Mouse (Mus musculus) stomach, embryonic 16.5 days (tissue): ENCODE measurements around the gene Sept11. TPM values are rescaled to one million over a fixed set of nuclear protein-coding genes. Genes with fewer than 3 reads are reported as not detected.

Experiments
- ATAC-seq: fragments of 200-750 bp; cut with Nextera tagmentation; 2 replicates; pipeline ENCODE4 v1.8.0; 2017; ENCODE audit warnings: moderate number of reproducible peaks, moderate TSS enrichment; ENCODE audit not compliant: insufficient read depth, low FRiP score
- H3K27ac ChIP-seq: fragments of 300-500 bp; sonication (generic); 2 replicates; pipeline ENCODE4 v1.5.1; 2014; ENCODE audit warnings: low read length
- H3K27me3 ChIP-seq: fragments of 300-500 bp; sonication (generic); 2 replicates; pipeline ENCODE4 v1.6.1; 2014; ENCODE audit warnings: low read length, control low read depth, mixed read lengths; ENCODE audit not compliant: control insufficient read depth, insufficient read depth
- H3K36me3 ChIP-seq: fragments of 300-500 bp; sonication (generic); 2 replicates; pipeline ENCODE4 v1.6.1; 2014; ENCODE audit warnings: low read length; ENCODE audit not compliant: control insufficient read depth, insufficient read depth
- H3K4me1 ChIP-seq: fragments of 300-500 bp; sonication (generic); 2 replicates; pipeline ENCODE4 v1.6.1; 2014; ENCODE audit warnings: low read length, control low read depth, mixed read lengths; ENCODE audit not compliant: control insufficient read depth, insufficient read depth
- H3K4me2 ChIP-seq: fragments of 300-500 bp; sonication (generic); 2 replicates; pipeline ENCODE4 v1.6.1; 2014; ENCODE audit warnings: low read depth, low read length, mixed read lengths
- H3K4me3 ChIP-seq: fragments of 300-500 bp; sonication (generic); replicated peaks from 2 replicates; pipeline ENCODE4 v1.5.1; 2014; ENCODE audit warnings: mild to moderate bottlenecking, low read length
- H3K9ac ChIP-seq: fragments of 300-500 bp; sonication (generic); 2 replicates; pipeline ENCODE4 v1.6.1; 2014; ENCODE audit warnings: low read length
- H3K9me3 ChIP-seq: fragments of 300-500 bp; sonication (generic); replicated peaks from 2 replicates; pipeline ENCODE4 v1.6.1; 2016; ENCODE audit warnings: low read length, control low read depth; ENCODE audit not compliant: control insufficient read depth
- WGBS: fragments of 180-500 bp; shearing (Covaris S2); extraction: QIAGEN DNeasy Blood & Tissue Kit; methylation state at CpG from one replicate; pipeline ENCODE4 v1.1.7; 2014; 5-methylcytosine and 5-hydroxymethylcytosine counted together
- polyA plus RNA-seq: library from polyadenylated mRNA; unstranded; fragments of >200 nt; fragmentation: Nextera tagmentation; extraction: Ambion mirVana; gene quantifications from 2 replicates; pipeline ENCODE4 v1.2.1, GENCODE M21; 2015

Gene Sept11
- polyA plus RNA-seq, 1 experiment from 2014 or later = 146 TPM

DNA sequence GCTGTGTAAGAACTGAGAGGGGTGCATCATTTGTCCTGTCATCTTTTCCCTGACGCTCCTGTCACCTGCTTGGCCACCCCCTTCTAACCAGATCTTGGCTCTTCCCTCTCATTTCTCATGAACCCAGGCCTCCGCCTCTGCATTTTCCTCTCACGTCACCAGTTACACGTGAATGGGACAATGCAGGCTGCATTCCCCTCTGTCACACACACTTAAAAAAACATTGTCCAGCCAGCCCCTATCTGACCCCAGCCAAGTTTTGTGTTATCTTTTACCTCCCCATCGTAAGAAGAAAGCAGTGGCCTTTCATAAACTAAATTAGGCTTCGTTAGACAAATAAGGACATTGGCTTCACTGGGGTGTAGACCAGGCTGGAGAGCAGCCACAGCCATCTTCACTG, 79.3 kb downstream of the Sept11 start:
- Histone ChIP-seq H3K9ac (no peak overlapping the region), H3K27ac (no peak overlapping the region), H3K4me2 (no peak overlapping the region), H3K27me3 (no peaks in the 10 kb centered on the region), H3K9me3 (no peaks in the 10 kb centered on the region), H3K36me3 (0 out of 2 replicates have a peak, but pooled peaks cover 11% of the 10 kb centered on the region), H3K4me3 (no peak overlapping the region), H3K4me1 (no peaks in the 10 kb centered on the region)
- WGBS = 86% methylated on average over 6 of the region's 6 CpGs
- ATAC-seq = no peak

DNA sequence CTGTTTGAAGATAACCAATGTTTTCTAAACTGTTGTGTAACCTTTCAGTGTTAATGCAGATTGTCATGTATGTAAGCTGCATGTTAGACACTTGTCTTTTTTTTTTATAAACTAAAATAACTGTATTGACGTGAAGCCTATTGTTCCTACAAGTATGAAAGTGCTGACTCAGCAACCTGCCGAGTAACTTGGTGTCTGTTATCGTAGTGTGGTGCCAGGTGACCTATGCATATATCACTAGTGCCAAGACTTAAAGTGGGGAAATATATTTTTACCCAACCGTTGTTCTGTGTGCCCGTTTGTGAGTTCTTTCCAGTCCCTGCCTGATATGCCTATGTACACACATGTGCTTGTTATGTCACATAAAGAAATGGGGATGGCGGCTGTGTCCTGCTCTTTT, 81.4 kb downstream of the Sept11 start:
- Histone ChIP-seq H3K27me3 (no peaks in the 10 kb centered on the region), H3K27ac (no peak overlapping the region), H3K9ac (no peak overlapping the region), H3K9me3 (no peaks in the 10 kb centered on the region), H3K4me3 (no peak overlapping the region), H3K4me2 (no peak overlapping the region), H3K36me3 (0 out of 2 replicates have a peak, but pooled peaks cover 9% of the 10 kb centered on the region), H3K4me1 (no peaks in the 10 kb centered on the region)
- WGBS = 79% methylated on average over 6 of the region's 6 CpGs
- ATAC-seq = no peak

DNA sequence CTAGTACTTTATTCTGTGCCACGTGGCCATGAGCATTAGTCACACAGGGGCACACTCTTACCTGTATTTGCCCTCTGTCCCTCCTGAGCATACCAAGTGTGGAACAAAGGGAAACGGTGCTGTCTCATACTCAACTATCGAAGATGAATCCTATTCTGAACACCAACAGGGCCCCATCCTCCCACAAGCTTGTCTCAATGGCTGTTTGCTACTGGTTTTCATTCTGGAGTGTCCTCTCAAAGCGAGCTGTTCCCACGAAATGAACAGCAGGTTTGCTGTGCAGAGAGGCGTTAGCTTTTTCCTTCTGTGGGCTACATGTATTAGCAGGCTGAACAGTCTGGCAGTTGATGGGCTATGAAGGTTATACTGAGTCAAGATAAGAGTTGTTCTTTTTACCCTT, 85.4 kb downstream of the Sept11 start:
- H3K36me3 ChIP-seq = peaks cover 5% of the 10 kb centered on the region; the same call in 1 of the 2 replicates
- no peak for ATAC-seq
- H3K9ac ChIP-seq = no peak overlapping the region
- 80% methylated on average over 6 of the region's 6 CpGs for WGBS
- H3K9me3 ChIP-seq = no peaks in the 10 kb centered on the region
- no peak overlapping the region for H3K4me2 ChIP-seq
- no peak overlapping the region for H3K4me3 ChIP-seq
- no peaks in the 10 kb centered on the region for H3K27me3 ChIP-seq
- no peaks in the 10 kb centered on the region for H3K4me1 ChIP-seq
- no peak overlapping the region for H3K27ac ChIP-seq

DNA sequence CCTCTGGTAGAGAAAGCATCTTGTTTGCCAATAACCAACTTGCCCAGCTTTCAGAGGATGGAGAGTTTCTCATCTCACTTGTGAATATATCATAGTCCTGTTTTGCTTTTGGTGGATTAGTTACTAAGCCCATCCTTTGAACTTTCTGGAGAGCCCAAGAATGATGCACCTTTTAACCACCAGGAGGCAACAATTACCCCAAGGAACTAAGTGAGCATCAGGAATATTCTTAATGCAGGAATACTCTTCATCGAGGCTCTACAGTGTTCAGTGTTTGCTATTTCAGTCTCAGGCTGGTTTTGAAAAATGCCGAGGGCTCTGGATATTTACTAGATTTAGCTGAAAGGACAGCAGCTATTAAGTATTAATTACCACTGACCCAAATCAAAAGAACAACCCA, 87.0 kb downstream of the Sept11 start:
- WGBS = 65% methylated on average over 2 of the region's 2 CpGs
- no peaks in the 10 kb centered on the region for H3K27me3 ChIP-seq
- no peak for ATAC-seq

DNA sequence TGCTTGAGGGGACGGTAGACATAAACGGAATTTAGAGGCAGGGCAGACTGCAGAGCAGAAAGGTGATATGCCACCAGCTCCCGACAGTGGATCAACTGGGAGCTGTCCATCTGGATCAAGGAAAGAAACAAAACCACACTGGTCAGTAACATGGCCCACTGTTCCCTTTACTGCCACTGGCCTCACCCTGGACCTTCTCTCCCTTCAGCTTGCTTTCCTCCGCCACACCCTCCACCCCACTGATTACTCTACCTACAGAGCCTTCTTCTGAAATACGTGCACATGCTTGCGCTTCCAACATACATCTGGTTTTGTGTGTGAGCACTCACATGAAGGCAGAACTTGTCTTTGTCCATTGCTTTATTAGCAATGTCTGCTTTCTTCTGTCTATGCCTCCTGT, 90.1 kb downstream of the Sept11 start:
- Histone ChIP-seq H3K36me3 (peaks cover 13% of the 10 kb centered on the region; the same call in 1 of the 2 replicates), H3K27ac (no peak overlapping the region), H3K4me2 (no peak overlapping the region), H3K9me3 (no peaks in the 10 kb centered on the region), H3K4me3 (no peak overlapping the region), H3K4me1 (no peaks in the 10 kb centered on the region), H3K9ac (no peak overlapping the region), H3K27me3 (no peaks in the 10 kb centered on the region)
- 78% methylated on average over 6 of the region's 6 CpGs for WGBS
- ATAC-seq = no peak

More for the DNA sequence above, 87.0 kb downstream of the Sept11 start:
- Histone ChIP-seq H3K9ac (no peak overlapping the region), H3K4me3 (no peak overlapping the region), H3K36me3 (peaks cover 8% of the 10 kb centered on the region; the same call in 1 of the 2 replicates), H3K4me2 (no peak overlapping the region), H3K4me1 (no peaks in the 10 kb centered on the region), H3K9me3 (no peaks in the 10 kb centered on the region), H3K27ac (no peak overlapping the region)

DNA sequence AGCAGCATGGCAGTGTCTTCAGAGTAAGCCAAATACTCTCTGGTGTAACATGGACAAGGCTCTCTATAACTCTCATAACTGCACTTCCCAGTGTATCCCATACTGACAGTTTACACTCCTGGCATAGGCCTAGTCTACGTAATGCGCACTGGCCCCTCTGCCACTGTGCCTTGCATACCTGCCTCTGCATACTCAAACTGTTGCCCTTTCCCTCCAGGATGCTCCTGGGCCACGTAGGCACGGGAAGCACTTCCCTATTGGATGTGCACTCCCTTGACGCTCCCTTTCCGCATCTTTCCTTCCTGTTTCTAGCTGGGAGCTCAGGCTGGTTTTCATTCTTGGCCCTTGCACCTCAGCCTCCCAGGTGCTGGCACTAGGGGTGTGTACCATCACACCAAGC, 91.3 kb downstream of the Sept11 start:
- Histone ChIP-seq H3K9ac (no peak overlapping the region), H3K4me2 (no peak overlapping the region), H3K9me3 (no peaks in the 10 kb centered on the region), H3K27ac (no peak overlapping the region), H3K4me3 (no peak overlapping the region), H3K27me3 (no peaks in the 10 kb centered on the region), H3K4me1 (no peaks in the 10 kb centered on the region), H3K36me3 (peaks cover 13% of the 10 kb centered on the region; the same call in 1 of the 2 replicates)
- 88% methylated on average over 6 of the region's 6 CpGs for WGBS
- ATAC-seq = no peak

DNA sequence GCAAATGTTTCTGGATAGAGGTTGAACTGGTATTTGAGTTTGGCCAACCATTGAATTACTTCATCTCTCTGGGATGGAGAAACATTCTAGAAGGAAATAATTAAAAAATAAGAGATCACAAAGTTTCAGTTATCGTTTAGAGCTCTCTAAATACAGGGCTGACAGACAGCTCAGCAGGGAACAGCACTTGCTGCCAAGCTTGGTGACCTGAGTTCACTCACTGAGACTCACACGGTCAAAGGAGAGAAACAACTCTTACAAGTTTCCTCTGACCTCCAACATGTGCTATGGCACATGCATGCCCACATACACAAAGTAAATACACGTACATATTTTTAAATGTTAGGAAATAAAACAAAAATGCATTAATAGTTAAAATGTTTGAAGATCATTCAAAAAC, 96.4 kb downstream of the Sept11 start:
- Histone ChIP-seq H3K27ac (no peak overlapping the region), H3K4me3 (no peak overlapping the region), H3K4me1 (no peaks in the 10 kb centered on the region), H3K27me3 (no peaks in the 10 kb centered on the region), H3K9ac (no peak overlapping the region), H3K36me3 (peaks cover 10% of the 10 kb centered on the region; the same call in 1 of the 2 replicates), H3K9me3 (no peaks in the 10 kb centered on the region), H3K4me2 (no peak overlapping the region)
- no peak for ATAC-seq
- WGBS = 77% methylated on average over 3 of the region's 3 CpGs

DNA sequence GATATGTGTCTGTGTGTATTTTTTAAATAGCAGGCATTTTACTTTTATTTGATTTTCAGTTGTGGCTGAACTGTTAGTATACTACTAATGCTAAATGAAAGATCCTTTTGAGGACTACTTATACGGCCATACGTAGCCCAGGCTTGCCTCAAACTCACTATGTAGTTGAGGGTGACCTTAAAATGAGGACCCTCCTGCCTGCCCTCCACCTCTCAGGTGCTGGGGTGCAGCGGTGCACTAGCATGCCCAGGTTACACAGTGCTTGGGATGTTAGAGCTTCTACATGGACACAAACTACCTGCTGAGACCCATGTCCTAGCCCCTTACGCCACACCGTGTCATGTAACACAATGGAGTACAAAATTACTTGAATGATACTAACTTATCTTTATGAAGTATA, 97.2 kb downstream of the Sept11 start:
- Histone ChIP-seq H3K9me3 (no peaks in the 10 kb centered on the region), H3K27ac (no peak overlapping the region), H3K4me1 (no peaks in the 10 kb centered on the region), H3K36me3 (peaks cover 7% of the 10 kb centered on the region; the same call in 1 of the 2 replicates), H3K9ac (no peak overlapping the region), H3K27me3 (no peaks in the 10 kb centered on the region), H3K4me3 (no peak overlapping the region), H3K4me2 (no peak overlapping the region)
- ATAC-seq = no peak
- 97% methylated on average over 5 of the region's 5 CpGs for WGBS

DNA sequence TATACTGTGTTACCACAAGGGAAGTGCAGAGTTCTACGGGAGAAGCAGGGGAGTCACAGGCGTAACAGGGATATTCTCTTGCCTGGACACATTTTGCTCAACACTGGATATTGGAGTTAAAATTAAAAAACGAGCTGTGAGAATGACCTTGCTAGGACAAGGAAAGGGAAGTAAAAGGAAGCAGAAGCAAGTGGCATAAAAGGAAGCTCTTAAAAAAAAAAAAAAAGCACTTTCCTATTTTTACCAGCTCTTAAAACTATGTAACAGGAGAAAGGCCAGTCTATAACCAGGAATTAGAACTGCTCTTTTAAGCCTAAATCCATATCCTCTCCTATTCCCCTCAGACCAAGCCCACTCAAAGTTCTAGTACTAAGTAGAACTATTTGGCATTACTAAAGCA, 105.0 kb downstream of the Sept11 start:
- WGBS = 84% methylated on average over 3 of the region's 3 CpGs
- Histone ChIP-seq H3K9me3 (no peaks in the 10 kb centered on the region), H3K4me1 (peaks cover 2% of the 10 kb centered on the region; the same call in 1 of the 2 replicates), H3K27ac (no peak overlapping the region), H3K36me3 (peaks cover 6% of the 10 kb centered on the region; the same call in 1 of the 2 replicates), H3K9ac (no peak overlapping the region), H3K27me3 (no peaks in the 10 kb centered on the region), H3K4me2 (no peak overlapping the region), H3K4me3 (no peak overlapping the region)
- ATAC-seq = no peak

DNA sequence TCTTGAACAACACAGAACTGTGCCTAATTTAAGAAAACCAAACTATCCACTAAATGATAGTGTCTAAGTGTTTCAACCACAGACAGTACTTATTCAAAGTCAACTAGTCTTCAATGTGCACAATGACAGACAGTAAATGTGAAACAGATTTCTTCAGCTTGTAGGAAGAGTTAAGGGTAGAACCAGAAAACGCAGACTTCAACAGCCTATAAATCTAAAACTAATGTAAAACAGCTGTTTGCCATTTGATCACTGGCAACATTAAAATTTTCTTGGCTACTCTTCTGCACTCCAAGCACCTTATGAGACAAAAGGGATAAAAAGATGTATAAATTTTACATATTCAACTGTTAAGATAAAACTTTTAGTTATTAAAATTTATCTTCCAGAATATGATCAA, 107.9 kb downstream of the Sept11 start:
- 70% methylated on average over 1 of the region's 1 CpGs for WGBS
- ATAC-seq = no peak
- Histone ChIP-seq H3K9ac (no peak overlapping the region), H3K4me1 (peaks cover 6% of the 10 kb centered on the region), H3K27me3 (no peaks in the 10 kb centered on the region), H3K36me3 (peaks cover 6% of the 10 kb centered on the region; the same call in 1 of the 2 replicates), H3K4me3 (no peak overlapping the region), H3K9me3 (no peaks in the 10 kb centered on the region), H3K27ac (no peak overlapping the region), H3K4me2 (no peak overlapping the region)
